Mouse (Mus musculus): ENCODE results near the gene Ager. TPM values are rescaled to one million over a fixed set of nuclear protein-coding genes. Genes with fewer than 3 reads are reported as not detected.
A peak's percentile ranks its signal among the peaks of the same experiment; 100 is the strongest.

The Ager gene
- polyA plus RNA-seq, 1 experiment from 2014 or later: 2.8 TPM

GRCm38 (mm10) chr17:34624981-34625380 lies 27.3 kb downstream of the Ager start:
- peaks cover 46% of the 10 kb centered on the region for H3K36me3 ChIP-seq
- H3K9ac ChIP-seq (replicated peaks): no peak overlapping the region
- no peak overlapping the region for H3K4me2 ChIP-seq
- no peak overlapping the region for H3K27ac ChIP-seq
- no peaks in the 10 kb centered on the region for H3K9me3 ChIP-seq
- ATAC-seq (ENCODE audit: insufficient number of reproducible peaks, insufficient read depth, low FRiP score, low TSS enrichment, low read depth): no peak
- H3K27me3 ChIP-seq: peaks cover 17% of the 10 kb centered on the region
- no peak overlapping the region for H3K4me3 ChIP-seq (replicated peaks)
- peaks cover 29% of the 10 kb centered on the region for H3K4me1 ChIP-seq (replicated peaks)
- WGBS: 92% methylated on average over 3 of the region's 3 CpGs

GRCm38 (mm10) chr17:34626062-34626772 lies 28.6 kb downstream of the Ager start:
- Histone ChIP-seq H3K9ac (replicated peaks) (peak overlapping the region; percentile 73), H3K36me3 (peaks cover 38% of the 10 kb centered on the region), H3K9me3 (no peaks in the 10 kb centered on the region), H3K4me2 (peak overlapping the region; percentile 87), H3K27me3 (peaks cover 29% of the 10 kb centered on the region), H3K4me1 (replicated peaks) (peaks cover 42% of the 10 kb centered on the region), H3K4me3 (replicated peaks) (peak overlapping the region; percentile 76), H3K27ac (peak overlapping the region; percentile 90)
- ATAC-seq (ENCODE audit: insufficient number of reproducible peaks, insufficient read depth, low FRiP score, low TSS enrichment, low read depth): no peak
- WGBS: 54% methylated on average over 16 of the region's 16 CpGs

- Histone ChIP-seq H3K27ac (peak overlapping the region; percentile 90), H3K4me3 (replicated peaks) (peak overlapping the region; percentile 76), H3K4me1 (replicated peaks) (peaks cover 47% of the 10 kb centered on the region)
Measured at GRCm38 (mm10) chr17:34626773-34627092, 29.1 kb downstream of the Ager start.

GRCm38 (mm10) chr17:34627093-34627942 lies 29.7 kb downstream of the Ager start:
- Histone ChIP-seq H3K4me1 (replicated peaks) (peaks cover 53% of the 10 kb centered on the region), H3K4me3 (replicated peaks) (peak overlapping the region; percentile 76), H3K9ac (replicated peaks) (peak overlapping the region; percentile 73), H3K4me2 (peak overlapping the region; percentile 87), H3K27ac (peak overlapping the region; percentile 90), H3K36me3 (peaks cover 29% of the 10 kb centered on the region), H3K27me3 (peaks cover 40% of the 10 kb centered on the region), H3K9me3 (no peaks in the 10 kb centered on the region)
- ATAC-seq (ENCODE audit: insufficient number of reproducible peaks, insufficient read depth, low FRiP score, low TSS enrichment, low read depth): peak; percentile 73
- WGBS: under 1% methylated on average over 43 of the region's 45 CpGs

More at GRCm38 (mm10) chr17:34626773-34627092, 29.1 kb downstream of the Ager start:
- peaks cover 35% of the 10 kb centered on the region for H3K36me3 ChIP-seq
- no peaks in the 10 kb centered on the region for H3K9me3 ChIP-seq
- H3K27me3 ChIP-seq: peaks cover 35% of the 10 kb centered on the region
- peak overlapping the region; percentile 87 for H3K4me2 ChIP-seq
- H3K9ac ChIP-seq (replicated peaks): peak overlapping the region; percentile 73
- ATAC-seq (ENCODE audit: insufficient number of reproducible peaks, insufficient read depth, low FRiP score, low TSS enrichment, low read depth): 0 out of 2 replicates have a peak, but pooled peaks have one; percentile 4
- under 1% methylated on average over 18 of the region's 18 CpGs for WGBS

- Histone ChIP-seq H3K4me1 (replicated peaks) (peaks cover 54% of the 10 kb centered on the region), H3K4me3 (replicated peaks) (peak within 1 kb of the TSS; percentile 76)
- peak; percentile 6; the same call in 1 of the 2 replicates for ATAC-seq (ENCODE audit: insufficient number of reproducible peaks, insufficient read depth, low FRiP score, low TSS enrichment, low read depth)
Measured at GRCm38 (mm10) chr17:34627943-34628643, 30.4 kb downstream of the Ager start, which contains the start of gene Ppt2. Gene Ppt2, minus strand, starts transcription at chr17:34628510.

GRCm38 (mm10) chr17:34628644-34628967 lies 30.9 kb downstream of the Ager start:
- Histone ChIP-seq H3K4me3 (replicated peaks) (peak overlapping the region; percentile 76), H3K4me1 (replicated peaks) (peaks cover 54% of the 10 kb centered on the region), H3K4me2 (peak overlapping the region; percentile 87), H3K27me3 (peaks cover 53% of the 10 kb centered on the region), H3K27ac (no peak overlapping the region), H3K9ac (replicated peaks) (peak overlapping the region; percentile 73; the same call in 1 of the 2 replicates), H3K36me3 (peaks cover 16% of the 10 kb centered on the region), H3K9me3 (no peaks in the 10 kb centered on the region)
- 28% methylated on average over 5 of the region's 5 CpGs for WGBS
- no peak for ATAC-seq (ENCODE audit: insufficient number of reproducible peaks, insufficient read depth, low FRiP score, low TSS enrichment, low read depth)

More at GRCm38 (mm10) chr17:34627943-34628643, 30.4 kb downstream of the Ager start, which contains the start of gene Ppt2:
- Histone ChIP-seq H3K27me3 (peaks cover 48% of the 10 kb centered on the region), H3K4me2 (peak within 1 kb of the TSS; percentile 87), H3K9ac (replicated peaks) (peak within 1 kb of the TSS; percentile 73), H3K9me3 (no peaks in the 10 kb centered on the region), H3K36me3 (peaks cover 21% of the 10 kb centered on the region), H3K27ac (peak within 1 kb of the TSS; percentile 90)
- WGBS: 6% methylated on average over 29 of the region's 29 CpGs

- peak within 1 kb of the TSS; percentile 76 for H3K4me3 ChIP-seq (replicated peaks)
- no peaks in the 10 kb centered on the region for H3K9me3 ChIP-seq
- peak within 1 kb of the TSS; percentile 73; the same call in 1 of the 2 replicates for H3K9ac ChIP-seq (replicated peaks)
- WGBS: under 1% methylated on average over 16 of the region's 16 CpGs
- H3K36me3 ChIP-seq: peaks cover 9% of the 10 kb centered on the region; the same call in 1 of the 2 replicates
- H3K27me3 ChIP-seq: peaks cover 59% of the 10 kb centered on the region
- H3K4me1 ChIP-seq (replicated peaks): peaks cover 54% of the 10 kb centered on the region
- ATAC-seq (ENCODE audit: insufficient number of reproducible peaks, insufficient read depth, low FRiP score, low TSS enrichment, low read depth): no peak
- peak within 1 kb of the TSS; percentile 87 for H3K4me2 ChIP-seq
- no peak within 1 kb of the TSS for H3K27ac ChIP-seq
Measured at GRCm38 (mm10) chr17:34629221-34629751, 31.6 kb downstream of the Ager start, which contains the start of gene Prrt1. Gene Prrt1, plus strand, starts transcription at chr17:34629533.

- peak overlapping the region; percentile 44; the same call in 1 of the 2 replicates for H3K9ac ChIP-seq (replicated peaks)
- H3K36me3 ChIP-seq: peaks cover 8% of the 10 kb centered on the region; the same call in 1 of the 2 replicates
- peak overlapping the region; percentile 76 for H3K4me3 ChIP-seq (replicated peaks)
- H3K4me2 ChIP-seq: peak overlapping the region; percentile 87
- 13% methylated on average over 12 of the region's 12 CpGs for WGBS
- no peak overlapping the region for H3K27ac ChIP-seq
- H3K9me3 ChIP-seq: no peaks in the 10 kb centered on the region
- ATAC-seq (ENCODE audit: insufficient number of reproducible peaks, insufficient read depth, low FRiP score, low TSS enrichment, low read depth): no peak
- H3K27me3 ChIP-seq: peaks cover 59% of the 10 kb centered on the region
- peaks cover 54% of the 10 kb centered on the region for H3K4me1 ChIP-seq (replicated peaks)
Measured at GRCm38 (mm10) chr17:34629796-34630603, 32.3 kb downstream of the Ager start.

GRCm38 (mm10) chr17:34630761-34631301 lies 33.2 kb downstream of the Ager start:
- Histone ChIP-seq H3K4me3 (replicated peaks) (peak overlapping the region; percentile 41), H3K4me2 (peak overlapping the region; percentile 73), H3K9ac (replicated peaks) (peak overlapping the region; percentile 44), H3K9me3 (no peaks in the 10 kb centered on the region), H3K27me3 (peaks cover 64% of the 10 kb centered on the region), H3K4me1 (replicated peaks) (peaks cover 54% of the 10 kb centered on the region), H3K27ac (no peak overlapping the region), H3K36me3 (no peaks in the 10 kb centered on the region)
- 1% methylated on average over 48 of the region's 48 CpGs for WGBS
- ATAC-seq (ENCODE audit: insufficient number of reproducible peaks, insufficient read depth, low FRiP score, low TSS enrichment, low read depth): no peak

GRCm38 (mm10) chr17:34631647-34632046 lies 34.0 kb downstream of the Ager start:
- Histone ChIP-seq H3K36me3 (no peaks in the 10 kb centered on the region), H3K9me3 (no peaks in the 10 kb centered on the region), H3K4me2 (peak overlapping the region; percentile 73), H3K4me3 (replicated peaks) (peak overlapping the region; percentile 41), H3K27ac (no peak overlapping the region), H3K27me3 (peaks cover 71% of the 10 kb centered on the region), H3K4me1 (replicated peaks) (peaks cover 48% of the 10 kb centered on the region), H3K9ac (replicated peaks) (peak overlapping the region; percentile 48)
- 6% methylated on average over 12 of the region's 12 CpGs for WGBS
- no peak for ATAC-seq (ENCODE audit: insufficient number of reproducible peaks, insufficient read depth, low FRiP score, low TSS enrichment, low read depth)

Data from limb, embryonic 12.5 days (tissue).